Mouse (Mus musculus) heart, embryonic 14.5 days (tissue): ENCODE measurements around the gene Aldh1a7. TPM values are rescaled to one million over a fixed set of nuclear protein-coding genes. Genes with fewer than 3 reads are reported as not detected.

ENCODE experiments used
- polyA plus RNA-seq: library from polyadenylated mRNA; unstranded; fragments of >200 nt; fragmentation: Nextera tagmentation; extraction: Ambion mirVana; gene quantifications from 2 replicates; pipeline ENCODE4 v1.2.1, GENCODE M21; 2014

Aldh1a7 gene
- polyA plus RNA-seq, 1 experiment from 2014 or later, result 1.1 TPM

Other genes with a start within 250 kb of the Aldh1a7 start
- gene Aldh1a1, start 234.8 kb downstream of the Aldh1a7 start, polyA plus RNA-seq, result 2.8 and 3.1 TPM in 2 replicates
- not detected in 2 replicates for gene Tmc1, start 226.6 kb upstream of the Aldh1a7 start, polyA plus RNA-seq